Mouse (Mus musculus) limb, embryonic 11.5 days (tissue): Measurements from ENCODE around the gene Tbc1d16. TPM values are rescaled to one million over a fixed set of nuclear protein-coding genes. Genes with fewer than 3 reads are reported as not detected.
A peak's percentile ranks its signal among the peaks of the same experiment; 100 is the strongest.

Source experiments
- ATAC-seq: fragments of 200-750 bp; cut with Nextera tagmentation; 2 replicates; pipeline ENCODE4 v1.8.0; 2017; ENCODE audit warnings: low read depth; ENCODE audit not compliant: insufficient number of reproducible peaks, low FRiP score, low TSS enrichment
- DNase-seq: peaks from one replicate; pipeline ENCODE4 v3.0.0-alpha.2; 2015; ENCODE audit warnings: low spot score
- H3K27ac ChIP-seq: fragments of 300-500 bp; sonication (generic); replicated peaks from 2 replicates; pipeline ENCODE4 v1.5.1; 2014; ENCODE audit warnings: low read depth, mild to moderate bottlenecking, low read length
- H3K27me3 ChIP-seq: fragments of 300-500 bp; sonication (generic); 2 replicates; pipeline ENCODE4 v1.6.1; 2014; ENCODE audit warnings: mild to moderate bottlenecking, low read length, mixed read lengths; ENCODE audit not compliant: control insufficient read depth, insufficient read depth
- H3K36me3 ChIP-seq: fragments of 300-500 bp; sonication (generic); 2 replicates; pipeline ENCODE4 v1.6.1; 2014; ENCODE audit warnings: mild to moderate bottlenecking, low read length, moderate library complexity, mixed read lengths; ENCODE audit not compliant: control insufficient read depth, insufficient read depth
- H3K4me1 ChIP-seq: fragments of 300-500 bp; sonication (generic); 2 replicates; pipeline ENCODE4 v1.6.1; 2014; ENCODE audit warnings: low read length, mixed read lengths; ENCODE audit not compliant: control insufficient read depth, insufficient read depth
- H3K4me2 ChIP-seq: fragments of 300-500 bp; sonication (generic); 2 replicates; pipeline ENCODE4 v1.6.1; 2014; ENCODE audit warnings: low read depth, mild to moderate bottlenecking, moderate library complexity; ENCODE audit not compliant: severe bottlenecking
- H3K4me3 ChIP-seq: fragments of 300-500 bp; sonication (generic); 2 replicates; pipeline ENCODE4 v1.5.1; 2014; ENCODE audit warnings: low read depth, low read length
- H3K9ac ChIP-seq: fragments of 300-500 bp; sonication (generic); 2 replicates; pipeline ENCODE4 v1.6.1; 2014; ENCODE audit warnings: mild to moderate bottlenecking, low read length
- H3K9me3 ChIP-seq: fragments of 300-500 bp; sonication (generic); 2 replicates; pipeline ENCODE4 v1.6.1; 2016; ENCODE audit warnings: low read length; ENCODE audit not compliant: control insufficient read depth
- whole genome bisulfite sequencing: fragments of 180-500 bp; shearing (Covaris S2); extraction: QIAGEN DNeasy Blood & Tissue Kit; methylation state at CpG from one replicate; pipeline ENCODE4 v1.1.7; 2014; 5-methylcytosine and 5-hydroxymethylcytosine counted together
- polyA plus RNA-seq: library from polyadenylated mRNA; unstranded; fragments of >200 nt; fragmentation: Nextera tagmentation; extraction: Ambion mirVana; gene quantifications from 2 replicates; pipeline ENCODE4 v1.2.1, GENCODE M21; 2014

The Tbc1d16 gene
- polyA plus RNA-seq, 1 experiment from 2014 or later: 10.8 TPM

DNA sequence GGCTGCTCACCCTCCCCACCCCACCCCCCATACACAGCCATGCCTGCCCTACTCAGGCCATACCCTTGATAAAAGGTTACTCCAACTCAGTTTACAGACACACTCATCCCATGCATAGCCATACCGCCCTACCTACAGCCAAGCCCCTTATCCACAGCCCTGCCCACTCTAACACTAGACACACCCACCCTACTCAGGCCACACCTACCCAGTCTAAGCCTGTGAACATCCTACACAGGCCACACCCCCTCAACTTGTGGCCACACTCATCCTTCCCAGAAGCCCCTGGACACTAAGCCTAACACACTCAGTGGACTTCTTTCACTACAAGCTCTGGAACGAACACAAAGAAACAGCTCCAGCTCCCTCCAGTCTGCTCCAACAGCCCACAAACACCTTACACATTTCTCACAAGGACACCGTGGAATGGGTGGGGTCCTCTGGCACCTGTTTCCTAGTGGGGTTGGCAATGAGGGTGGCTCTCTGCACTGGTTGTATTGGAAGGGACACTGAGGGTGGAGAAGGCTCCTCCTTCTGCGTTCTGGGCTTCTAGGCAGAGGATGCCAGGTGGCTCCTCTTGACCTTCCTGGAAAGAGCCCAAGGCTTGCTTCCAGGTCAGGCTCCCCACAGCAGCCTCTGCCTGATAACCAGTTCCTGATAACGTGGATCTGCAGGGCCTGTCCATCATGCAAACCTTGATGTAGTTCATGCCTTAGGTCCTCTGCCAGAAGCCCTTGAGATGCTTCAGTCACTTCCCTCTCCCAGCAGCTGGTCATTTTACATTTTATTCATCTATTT, 104.6 kb downstream of the Tbc1d16 start:
- DNase-seq: no peak

DNA sequence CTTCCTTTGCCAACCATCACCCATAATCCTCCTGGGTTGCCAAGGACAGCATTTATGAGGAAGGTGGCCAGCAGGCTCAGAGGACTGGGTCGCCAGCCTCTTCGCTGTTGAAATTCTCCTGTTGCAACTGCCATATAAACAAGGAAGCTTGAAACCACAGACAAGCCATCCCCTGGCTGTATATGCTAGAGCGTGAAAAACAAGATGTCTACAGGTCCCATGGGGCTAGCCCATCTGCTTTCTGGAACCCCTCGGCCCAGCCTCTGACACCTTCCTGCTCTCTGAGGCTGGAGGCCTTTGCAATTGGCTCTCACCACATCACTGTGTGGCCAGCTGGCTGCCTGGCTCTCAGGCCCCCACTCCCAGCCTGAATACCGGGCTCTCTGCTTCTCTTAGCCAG, 105.9 kb downstream of the Tbc1d16 start:
- Histone ChIP-seq H3K4me2 (no peak overlapping the region), H3K4me1 (peaks cover 20% of the 10 kb centered on the region), H3K9me3 (no peaks in the 10 kb centered on the region), H3K27me3 (no peaks in the 10 kb centered on the region), H3K27ac (no peak overlapping the region), H3K4me3 (no peak overlapping the region), H3K36me3 (no peaks in the 10 kb centered on the region), H3K9ac (no peak overlapping the region)
- WGBS: 74% methylated on average over 5 of the region's 5 CpGs
- ATAC-seq: no peak
- no peak for DNase-seq

More for the DNA sequence above, 104.6 kb downstream of the Tbc1d16 start:
- Histone ChIP-seq H3K27ac (no peak overlapping the region), H3K4me3 (no peak overlapping the region), H3K4me2 (no peak overlapping the region), H3K27me3 (peaks cover 6% of the 10 kb centered on the region; the same call in 1 of the 2 replicates), H3K36me3 (no peaks in the 10 kb centered on the region), H3K4me1 (peaks cover 32% of the 10 kb centered on the region), H3K9me3 (no peaks in the 10 kb centered on the region), H3K9ac (no peak overlapping the region)
- no peak for ATAC-seq
- WGBS: 81% methylated on average over 5 of the region's 5 CpGs

DNA sequence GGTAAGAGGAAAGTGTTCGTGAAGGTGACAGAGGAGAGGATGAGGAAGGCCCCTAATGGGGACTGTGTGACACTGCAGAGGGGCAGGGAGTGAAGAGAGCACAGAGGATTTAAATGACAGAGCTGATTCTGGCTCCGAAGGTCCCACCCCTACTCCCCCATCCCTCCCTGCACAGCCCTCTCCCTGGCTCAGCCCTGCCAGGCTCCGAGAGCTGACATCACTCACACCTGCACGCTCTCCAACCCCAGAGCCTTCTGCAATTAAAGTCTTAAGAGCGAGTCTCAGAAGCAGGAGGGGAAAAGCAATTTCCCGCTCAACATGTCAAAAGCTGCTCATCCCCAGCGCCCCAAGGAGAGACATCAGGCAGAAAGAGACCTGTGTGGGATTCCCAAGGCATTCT, 109.4 kb downstream of the Tbc1d16 start:
- Histone ChIP-seq H3K4me1 (no peaks in the 10 kb centered on the region; the same call in 1 of the 2 replicates), H3K9me3 (no peaks in the 10 kb centered on the region), H3K27me3 (no peaks in the 10 kb centered on the region), H3K4me3 (no peak overlapping the region), H3K9ac (no peak overlapping the region), H3K36me3 (no peaks in the 10 kb centered on the region), H3K27ac (no peak overlapping the region), H3K4me2 (no peak overlapping the region)
- no peak for DNase-seq
- ATAC-seq: no peak
- WGBS: 21% methylated on average over 7 of the region's 7 CpGs

DNA sequence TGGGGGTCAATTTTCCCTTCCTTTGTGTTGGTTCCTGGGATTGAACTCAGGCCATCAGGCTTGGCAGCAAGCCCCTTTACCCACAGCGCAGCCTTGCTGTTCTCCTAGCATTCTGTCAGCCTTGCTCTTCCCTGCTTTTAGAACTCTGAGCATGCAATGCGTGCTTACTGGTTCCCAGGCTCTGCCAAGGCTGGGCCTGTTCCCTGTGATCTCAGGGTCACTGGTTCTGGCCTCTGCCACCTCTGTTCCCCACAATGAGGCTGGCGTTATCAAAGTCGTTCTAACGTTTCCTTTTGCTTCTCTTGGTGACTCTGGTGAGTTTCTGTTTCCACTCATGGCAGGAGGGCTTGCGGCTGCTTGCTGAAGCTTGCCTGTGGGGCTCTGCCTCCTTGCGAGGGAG, 110.4 kb downstream of the Tbc1d16 start:
- DNase-seq (no peak), ATAC-seq (no peak)
- Histone ChIP-seq H3K9me3 (no peaks in the 10 kb centered on the region), H3K9ac (0 out of 2 replicates have a peak overlapping the region, but pooled peaks have one; percentile 2), H3K4me2 (no peak overlapping the region), H3K36me3 (no peaks in the 10 kb centered on the region), H3K27me3 (no peaks in the 10 kb centered on the region), H3K4me3 (no peak overlapping the region), H3K27ac (no peak overlapping the region), H3K4me1 (no peaks in the 10 kb centered on the region; the same call in 1 of the 2 replicates)
- WGBS: 50% methylated on average over 7 of the region's 7 CpGs

DNA sequence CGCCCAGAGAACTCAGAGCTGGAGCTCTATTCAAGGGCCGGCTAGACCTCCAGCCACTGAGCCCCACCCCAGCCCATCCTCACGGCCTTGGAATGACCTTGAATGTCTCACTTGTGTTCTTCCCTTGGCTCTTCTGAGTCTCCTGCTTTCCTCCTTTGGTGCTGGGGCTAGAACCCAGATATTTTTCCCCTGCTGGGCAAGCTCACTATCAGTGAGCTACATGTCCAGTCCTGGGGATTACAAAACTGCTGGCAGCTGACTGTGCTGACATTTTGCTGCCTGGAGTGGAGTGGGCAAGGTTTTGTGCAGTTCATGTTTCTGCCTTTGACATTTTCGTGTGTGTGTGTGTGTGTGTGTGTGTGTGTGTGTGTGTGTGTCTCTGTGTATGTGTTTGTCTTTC, 111.3 kb downstream of the Tbc1d16 start:
- no peaks in the 10 kb centered on the region for H3K36me3 ChIP-seq
- WGBS: 66% methylated on average over 4 of the region's 4 CpGs
- H3K4me1 ChIP-seq: no peaks in the 10 kb centered on the region; the same call in 1 of the 2 replicates
- no peaks in the 10 kb centered on the region for H3K27me3 ChIP-seq
- H3K9ac ChIP-seq: no peak overlapping the region
- ATAC-seq (no peak), DNase-seq (no peak)
- H3K4me2 ChIP-seq: no peak overlapping the region
- no peaks in the 10 kb centered on the region for H3K9me3 ChIP-seq
- no peak overlapping the region for H3K27ac ChIP-seq
- no peak overlapping the region for H3K4me3 ChIP-seq

DNA sequence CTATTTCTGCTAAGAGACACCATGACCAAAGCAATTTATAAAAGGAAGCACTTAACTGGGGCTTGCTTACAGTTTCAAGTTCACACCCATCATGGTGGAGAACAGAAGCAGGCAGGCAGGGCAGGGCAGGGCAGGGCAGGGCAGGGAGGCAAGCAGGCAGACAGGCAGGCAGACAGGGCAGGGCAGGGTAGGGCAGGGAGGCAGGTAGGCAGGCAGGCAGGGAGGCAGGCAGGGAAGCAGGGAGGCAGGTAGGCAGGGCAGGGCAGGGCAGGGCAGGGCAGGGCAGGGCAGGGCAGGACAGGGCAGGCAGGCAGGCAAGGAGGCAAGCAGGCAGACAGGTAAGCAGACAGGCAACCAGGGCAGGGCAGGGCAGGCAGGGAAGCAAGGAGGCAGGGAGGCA, 115.6 kb downstream of the Tbc1d16 start:
- no peak for ATAC-seq
- H3K36me3 ChIP-seq: no peaks in the 10 kb centered on the region

DNA sequence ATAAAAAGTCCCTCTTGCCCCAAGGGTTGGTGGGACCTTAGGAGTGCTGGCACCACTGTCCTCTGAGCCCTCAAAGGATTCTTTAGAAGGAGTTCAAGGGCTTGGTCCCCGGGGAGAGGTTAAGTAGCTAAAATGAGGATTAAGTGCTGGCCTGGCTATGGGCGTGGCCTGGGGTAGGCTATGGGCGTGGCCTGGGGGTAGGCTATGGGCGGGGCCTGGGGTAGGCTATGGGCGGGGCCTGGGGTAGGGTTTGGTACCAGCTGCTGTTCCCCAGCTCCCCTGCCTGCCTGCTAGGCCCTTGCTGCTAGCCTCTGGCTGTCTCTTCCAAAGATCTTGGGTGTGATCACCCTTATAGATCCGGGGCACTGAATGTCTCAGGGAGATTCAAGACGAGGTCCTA, 117.0 kb downstream of the Tbc1d16 start:
- no peak for ATAC-seq
- no peak for DNase-seq
- no peak overlapping the region for H3K27ac ChIP-seq

More for the DNA sequence above, 115.6 kb downstream of the Tbc1d16 start:
- Histone ChIP-seq H3K27ac (no peak overlapping the region), H3K4me2 (no peak overlapping the region), H3K9me3 (no peaks in the 10 kb centered on the region), H3K4me3 (no peak overlapping the region), H3K9ac (no peak overlapping the region), H3K4me1 (no peaks in the 10 kb centered on the region), H3K27me3 (no peaks in the 10 kb centered on the region)
- no peak for DNase-seq

DNA sequence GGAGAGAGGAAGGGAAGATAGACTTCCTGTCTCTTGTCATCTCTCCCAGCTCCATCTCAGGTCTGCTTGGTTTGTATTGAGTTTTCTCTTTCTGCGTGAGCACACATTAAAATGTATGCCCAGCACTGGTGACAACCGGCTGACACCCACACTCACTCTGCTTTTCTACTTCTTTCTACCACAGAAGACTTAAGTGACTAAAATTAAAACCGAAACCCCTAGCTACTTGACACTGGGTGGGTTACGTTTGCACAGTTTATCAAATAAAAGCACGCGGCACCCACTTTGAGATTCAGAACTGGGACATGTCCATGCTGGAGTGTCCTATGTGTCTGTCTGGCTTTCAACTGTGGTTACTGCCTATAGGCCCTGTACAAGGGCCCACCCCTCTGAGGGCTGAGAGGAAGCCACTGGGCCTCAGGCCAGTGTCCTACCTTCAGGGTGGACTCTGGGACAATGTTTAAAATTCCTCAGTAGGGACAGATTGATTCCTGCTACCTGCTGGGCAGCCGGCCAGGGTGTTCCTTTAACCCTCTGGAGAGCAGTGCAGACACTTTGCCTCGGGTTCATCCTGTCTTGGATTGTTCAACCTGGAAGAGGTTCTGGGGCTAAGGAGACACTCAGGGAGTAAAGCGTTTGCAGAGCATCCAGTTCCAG, 118.8 kb downstream of the Tbc1d16 start:
- DNase-seq (no peak), ATAC-seq (no peak)
- no peaks in the 10 kb centered on the region for H3K27me3 ChIP-seq
- no peak overlapping the region for H3K9ac ChIP-seq
- H3K9me3 ChIP-seq: no peaks in the 10 kb centered on the region
- no peak overlapping the region for H3K4me3 ChIP-seq
- H3K4me2 ChIP-seq: no peak overlapping the region
- no peaks in the 10 kb centered on the region for H3K36me3 ChIP-seq
- H3K4me1 ChIP-seq: peaks cover 4% of the 10 kb centered on the region
- WGBS: 73% methylated on average over 9 of the region's 9 CpGs
- H3K27ac ChIP-seq: no peak overlapping the region

More for the DNA sequence above, 117.0 kb downstream of the Tbc1d16 start:
- Histone ChIP-seq H3K4me3 (no peak overlapping the region), H3K9me3 (no peaks in the 10 kb centered on the region), H3K4me2 (no peak overlapping the region), H3K27me3 (no peaks in the 10 kb centered on the region), H3K4me1 (no peaks in the 10 kb centered on the region), H3K9ac (no peak overlapping the region), H3K36me3 (no peaks in the 10 kb centered on the region)
- WGBS: 9% methylated on average over 7 of the region's 7 CpGs
